Mouse (Mus musculus) embryonic fibroblast, embryonic 13.5 days (primary cell): ENCODE measurements around the gene Wdr89.

Experiments
- CTCF ChIP-seq: IDR thresholded peaks from 2 replicates; pipeline ENCODE4 v1.5.1; 2011; ENCODE audit warnings: mild to moderate bottlenecking, control low read depth, low read length, moderate library complexity, borderline replicate concordance; ENCODE audit not compliant: insufficient read depth
- POLR2A ChIP-seq: IDR thresholded peaks from 2 replicates; pipeline ENCODE4 v1.6.1; 2011; ENCODE audit warnings: low read depth, mild to moderate bottlenecking, control low read depth, low read length, moderate library complexity

GRCm38 (mm10) chr12:75656580-75656979 is 12.8 kb downstream of the Wdr89 start:
- TF ChIP-seq CTCF (peak; percentile 85; the same call in 1 of the 2 replicates), POLR2A (no peak)
